Mouse (Mus musculus) G1E (cell line): ENCODE measurements at regions not wholly inside any gene's neighbourhood (a gene's known extent, or its start where the extent isn't known, plus 50 kb on each side); places are given as distances from the start of the nearest gene placed in this dataset.

Experiments used
- ATAC-seq: 2 replicates; pipeline ENCODE4 v1.8.0; 2016; ENCODE audit warnings: mild to moderate bottlenecking; ENCODE audit not compliant: insufficient number of reproducible peaks, poor library complexity, low FRiP score, severe bottlenecking; ENCODE audit errors: extremely low read depth
- DNase-seq: peaks from one replicate; pipeline ENCODE4 v3.0.0; 2012; ENCODE audit warnings: low spot score
- H3K27me3 ChIP-seq: 2 replicates; pipeline ENCODE4 v1.6.1; 2012; ENCODE audit warnings: mild to moderate bottlenecking, low read length, inconsistent platforms; ENCODE audit not compliant: insufficient read depth
- H3K36me3 ChIP-seq: replicated peaks from 2 replicates; pipeline ENCODE3; 2012; ENCODE audit warnings: mild to moderate bottlenecking, inconsistent platforms
- H3K4me1 ChIP-seq: 2 replicates; pipeline ENCODE4 v1.6.1; 2012; ENCODE audit warnings: low read depth, low read length, inconsistent platforms, mixed read lengths; ENCODE audit not compliant: insufficient read depth
- H3K4me3 ChIP-seq: 2 replicates; pipeline ENCODE4 v1.5.1; 2012; ENCODE audit warnings: low read depth, mild to moderate bottlenecking, inconsistent platforms, low read length, moderate library complexity, mixed read lengths
- H3K9me3 ChIP-seq: replicated peaks from 2 replicates; pipeline ENCODE4 v1.6.1; 2012; ENCODE audit warnings: inconsistent platforms
- CTCF ChIP-seq: IDR thresholded peaks from 2 replicates; pipeline ENCODE4 v1.5.1; 2012; ENCODE audit warnings: low read depth, low read length, inconsistent platforms, mixed read lengths
- GATA1 ChIP-seq: IDR thresholded peaks from 2 replicates; pipeline ENCODE4 v1.6.1; 2012; ENCODE audit warnings: borderline replicate concordance, low read length, inconsistent platforms, mixed read lengths
- GATA2 ChIP-seq: IDR thresholded peaks from 2 replicates; pipeline ENCODE4 v1.6.1; 2012; ENCODE audit warnings: low read depth, low read length, inconsistent platforms, borderline replicate concordance
- POLR2AphosphoS5 ChIP-seq: IDR thresholded peaks from 2 replicates; pipeline ENCODE4 v1.6.1; 2012; ENCODE audit warnings: low read depth, low read length, inconsistent platforms; ENCODE audit not compliant: insufficient replicate concordance
- TAL1 ChIP-seq: conservative IDR thresholded peaks from 2 replicates; pipeline ENCODE4 v1.6.1; 2012; ENCODE audit warnings: low read depth, low read length, inconsistent platforms, mixed read lengths

DNA sequence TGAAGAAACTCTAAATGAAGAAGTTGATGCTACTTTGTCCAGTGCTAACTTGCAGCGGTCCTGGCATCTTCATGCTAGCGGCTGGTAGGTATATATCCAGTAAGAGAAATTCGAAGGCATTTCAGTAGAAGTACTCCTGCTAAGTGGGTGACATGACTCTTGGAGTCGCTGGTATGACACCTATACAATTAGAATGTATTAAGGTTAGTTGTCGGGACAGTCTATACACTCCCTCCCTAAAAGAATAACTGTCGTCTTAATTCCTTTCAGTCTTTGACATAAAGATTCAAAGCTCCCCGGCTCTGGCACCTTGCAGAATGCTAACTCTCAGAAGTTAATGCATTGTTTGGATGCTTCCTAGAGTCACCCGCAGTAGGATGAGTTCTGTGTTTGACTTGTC lies 70.1 kb downstream of the Sox4 start:
- no peak for TF ChIP-seq CTCF
- TF ChIP-seq GATA2 = no peak
- TF ChIP-seq POLR2AphosphoS5 = no peak
- TF ChIP-seq TAL1 = no peak
- no peak for TF ChIP-seq GATA1
- DNase-seq (no peak), ATAC-seq (no peak)
- peaks cover 43% of the 10 kb centered on the region for H3K27me3 ChIP-seq
- no peaks in the 10 kb centered on the region for H3K4me1 ChIP-seq
- no peak overlapping the region for H3K4me3 ChIP-seq
- no peaks in the 10 kb centered on the region for H3K9me3 ChIP-seq
- no peaks in the 10 kb centered on the region for H3K36me3 ChIP-seq

DNA sequence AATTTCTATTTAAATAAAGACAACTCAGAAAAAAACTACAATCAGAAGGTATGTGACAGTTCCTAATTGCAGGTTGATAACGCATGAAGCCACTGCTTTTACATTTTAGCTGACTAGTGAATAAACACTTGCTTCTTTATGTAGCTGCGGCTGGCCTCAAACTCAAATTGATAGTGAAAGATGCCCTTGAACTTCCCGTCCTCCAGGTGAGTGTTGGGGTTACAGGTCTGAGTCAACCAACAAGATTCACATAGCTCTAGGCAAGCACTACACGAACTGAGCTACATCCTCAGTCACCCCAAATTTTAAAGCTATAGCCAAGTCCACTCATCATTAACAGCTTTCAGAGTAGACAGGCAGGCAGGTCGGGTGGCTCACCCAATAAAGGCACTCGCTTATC lies 72.6 kb downstream of the Sox4 start:
- Histone ChIP-seq H3K4me3 (no peak overlapping the region), H3K27me3 (peaks cover 30% of the 10 kb centered on the region), H3K4me1 (no peaks in the 10 kb centered on the region), H3K36me3 (no peaks in the 10 kb centered on the region), H3K9me3 (no peaks in the 10 kb centered on the region)
- TF ChIP-seq GATA1 (no peak), CTCF (no peak), TAL1 (no peak), GATA2 (no peak), POLR2AphosphoS5 (no peak)
- DNase-seq = no peak
- ATAC-seq = no peak

DNA sequence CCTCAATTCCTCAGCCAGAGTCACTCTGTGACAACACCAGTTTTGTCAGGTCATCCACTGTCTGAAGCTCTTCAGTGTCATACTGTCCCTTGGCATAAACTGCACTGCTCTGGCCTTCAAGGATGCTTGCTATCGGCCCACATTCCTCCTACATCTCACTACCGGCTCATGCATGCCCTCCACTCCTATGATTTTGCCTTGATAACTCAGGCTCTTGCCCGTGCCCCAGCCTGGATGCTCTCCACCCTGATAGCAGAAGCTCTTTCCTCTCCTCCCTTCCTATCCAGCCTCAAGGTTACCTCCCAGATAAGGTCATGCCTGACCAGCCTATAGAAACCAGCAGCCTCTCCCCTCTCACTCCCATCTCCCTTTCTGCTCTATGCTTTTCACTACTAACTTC lies 74.8 kb downstream of the Sox4 start:
- TF ChIP-seq GATA1 = no peak
- TF ChIP-seq POLR2AphosphoS5 = no peak
- TF ChIP-seq TAL1 = no peak
- TF ChIP-seq GATA2 = no peak
- TF ChIP-seq CTCF = no peak
- Histone ChIP-seq H3K9me3 (no peaks in the 10 kb centered on the region), H3K4me1 (no peaks in the 10 kb centered on the region), H3K36me3 (no peaks in the 10 kb centered on the region), H3K27me3 (peaks cover 12% of the 10 kb centered on the region; the same call in 1 of the 2 replicates), H3K4me3 (no peak overlapping the region)
- no peak for ATAC-seq
- no peak for DNase-seq

DNA sequence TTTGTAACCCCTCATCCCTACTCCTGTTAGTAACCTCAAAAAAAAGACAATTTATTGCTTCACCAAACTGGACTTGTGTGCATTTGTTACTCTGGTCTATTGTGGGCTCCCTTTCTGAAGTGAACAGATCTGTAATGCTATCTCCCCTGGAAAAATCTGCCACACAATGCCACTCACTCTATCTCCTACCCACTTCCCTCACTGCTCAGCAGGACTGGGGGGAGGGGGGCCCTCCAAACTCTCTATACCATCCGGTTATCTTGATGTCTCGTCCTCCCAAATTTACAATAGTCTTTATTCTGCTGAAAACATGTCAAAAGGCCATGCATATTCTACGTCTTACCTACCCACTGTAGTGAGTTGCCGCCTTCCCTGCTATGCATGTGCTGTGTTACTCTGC lies 76.7 kb downstream of the Sox4 start:
- Histone ChIP-seq H3K4me1 (no peaks in the 10 kb centered on the region), H3K9me3 (no peaks in the 10 kb centered on the region), H3K4me3 (no peak overlapping the region), H3K27me3 (peaks cover 5% of the 10 kb centered on the region; the same call in 1 of the 2 replicates), H3K36me3 (no peaks in the 10 kb centered on the region)
- no peak for DNase-seq
- no peak for ATAC-seq
- no peak for TF ChIP-seq CTCF
- TF ChIP-seq POLR2AphosphoS5 = no peak
- no peak for TF ChIP-seq GATA2
- no peak for TF ChIP-seq TAL1
- TF ChIP-seq GATA1 = no peak

DNA sequence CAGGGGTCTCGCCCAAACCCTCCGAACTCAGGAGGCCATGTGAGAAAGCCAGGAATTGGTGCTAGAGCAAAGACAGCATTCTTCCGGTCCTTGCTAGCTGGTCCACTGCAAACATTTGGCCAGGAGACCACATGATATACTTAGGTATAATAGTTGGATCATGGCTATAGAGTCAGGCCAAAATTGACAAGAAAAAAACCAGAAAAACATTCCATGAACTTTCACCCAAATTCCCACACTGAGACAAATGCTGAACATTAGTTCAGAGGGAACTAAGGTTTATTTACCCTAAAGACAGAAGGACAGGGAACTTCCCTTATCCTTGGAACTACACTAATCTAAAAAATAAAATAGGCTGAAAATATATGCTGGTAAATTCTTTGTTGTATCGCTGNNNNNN lies 82.8 kb downstream of the Sox4 start:
- Histone ChIP-seq H3K4me3 (no peak overlapping the region), H3K9me3 (no peaks in the 10 kb centered on the region), H3K27me3 (no peaks in the 10 kb centered on the region), H3K4me1 (no peaks in the 10 kb centered on the region), H3K36me3 (no peaks in the 10 kb centered on the region)
- no peak for DNase-seq
- ATAC-seq = no peak
- TF ChIP-seq CTCF (no peak), TAL1 (no peak), GATA1 (no peak), POLR2AphosphoS5 (no peak), GATA2 (no peak)

DNA sequence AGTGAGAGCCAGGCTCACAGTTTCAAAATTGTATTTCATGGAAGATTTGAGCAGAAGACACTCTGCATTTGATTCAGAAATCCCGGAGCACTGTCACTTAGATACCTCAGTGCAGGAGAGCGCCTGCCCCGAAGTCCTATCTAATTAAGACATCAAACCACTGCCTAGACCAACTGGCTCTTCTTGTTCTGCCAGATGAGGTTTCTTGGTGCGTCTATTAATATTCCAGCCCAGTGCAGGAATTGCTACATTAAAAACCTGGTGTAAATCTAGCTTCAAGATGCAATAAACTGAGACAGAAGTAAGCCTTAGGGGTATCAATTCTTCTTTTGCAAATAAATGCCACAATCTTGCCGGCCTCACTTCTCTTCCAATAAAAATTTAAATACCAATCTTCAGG lies 86.3 kb downstream of the Sox4 start:
- DNase-seq (no peak), ATAC-seq (no peak)
- Histone ChIP-seq H3K4me3 (no peak overlapping the region), H3K4me1 (no peaks in the 10 kb centered on the region), H3K9me3 (no peaks in the 10 kb centered on the region), H3K36me3 (no peaks in the 10 kb centered on the region), H3K27me3 (no peaks in the 10 kb centered on the region)
- TF ChIP-seq TAL1 (no peak), GATA2 (no peak), CTCF (no peak), POLR2AphosphoS5 (no peak), GATA1 (no peak)

DNA sequence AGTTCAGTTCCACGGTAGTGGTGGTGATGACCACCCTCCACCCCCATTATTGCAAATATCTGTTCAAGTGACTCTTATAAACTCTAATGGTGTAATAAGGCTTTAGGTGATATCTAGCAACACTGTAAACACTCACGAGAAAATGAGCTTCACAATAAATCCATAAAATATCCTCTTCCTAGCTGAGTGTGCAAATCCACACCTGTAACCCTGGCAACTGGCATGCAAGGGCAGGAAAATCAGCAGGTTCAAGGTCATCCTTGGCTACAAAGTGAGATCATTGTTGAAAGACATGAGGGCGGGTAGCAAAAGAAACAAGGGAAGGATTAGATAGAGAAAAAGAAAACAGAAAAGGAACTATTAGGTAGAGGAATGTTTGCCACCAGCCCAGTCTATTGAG lies 86.8 kb downstream of the Sox4 start:
- Histone ChIP-seq H3K9me3 (no peaks in the 10 kb centered on the region), H3K4me1 (no peaks in the 10 kb centered on the region), H3K36me3 (no peaks in the 10 kb centered on the region), H3K27me3 (no peaks in the 10 kb centered on the region), H3K4me3 (no peak overlapping the region)
- ATAC-seq = no peak
- DNase-seq = no peak
- TF ChIP-seq POLR2AphosphoS5 (no peak), GATA2 (no peak), GATA1 (no peak), TAL1 (no peak), CTCF (no peak)
